Mouse (Mus musculus) liver, embryonic 12.5 days (tissue): ENCODE data around the gene Slc7a7. TPM values are rescaled to one million over a fixed set of nuclear protein-coding genes. Genes with fewer than 3 reads are reported as not detected.

Source experiments
- ATAC-seq: fragments of 200-750 bp; cut with Nextera tagmentation; 2 replicates; pipeline ENCODE4 v1.8.0; 2017; ENCODE audit warnings: moderate number of reproducible peaks, mild to moderate bottlenecking, moderate library complexity
- H3K27ac ChIP-seq: fragments of 300-500 bp; sonication (generic); 2 replicates; pipeline ENCODE4 v1.5.1; 2016; ENCODE audit warnings: mild to moderate bottlenecking
- H3K27me3 ChIP-seq: fragments of 300-500 bp; sonication (generic); replicated peaks from 2 replicates; pipeline ENCODE4 v1.6.1; 2016; ENCODE audit warnings: mild to moderate bottlenecking, moderate library complexity
- H3K36me3 ChIP-seq: fragments of 300-500 bp; sonication (generic); 2 replicates; pipeline ENCODE4 v1.6.1; 2016; ENCODE audit warnings: mild to moderate bottlenecking, moderate library complexity
- H3K4me1 ChIP-seq: fragments of 300-500 bp; sonication (generic); 2 replicates; pipeline ENCODE4 v1.6.1; 2016
- H3K4me2 ChIP-seq: fragments of 300-500 bp; sonication (generic); 2 replicates; pipeline ENCODE4 v1.6.1; 2016; ENCODE audit warnings: mild to moderate bottlenecking, moderate library complexity
- H3K4me3 ChIP-seq: fragments of 300-500 bp; sonication (generic); 2 replicates; pipeline ENCODE4 v1.5.1; 2016; ENCODE audit warnings: mild to moderate bottlenecking, moderate library complexity
- H3K9ac ChIP-seq: fragments of 300-500 bp; sonication (generic); 2 replicates; pipeline ENCODE4 v1.6.1; 2016; ENCODE audit warnings: mild to moderate bottlenecking, moderate library complexity
- H3K9me3 ChIP-seq: fragments of 300-500 bp; sonication (generic); replicated peaks from 2 replicates; pipeline ENCODE4 v1.6.1; 2016; ENCODE audit warnings: mild to moderate bottlenecking, moderate library complexity
- WGBS: fragments of 180-500 bp; shearing (Covaris S2); methylation state at CpG from one replicate; pipeline ENCODE4 v1.1.7; 2016; ENCODE audit not compliant: insufficient replicate concordance; 5-methylcytosine and 5-hydroxymethylcytosine counted together
- polyA plus RNA-seq: library from polyadenylated mRNA; unstranded; fragments of >200 nt; fragmentation: Nextera tagmentation; extraction: Ambion mirVana; gene quantifications from 2 replicates; pipeline ENCODE4 v1.2.1, GENCODE M21; 2016

Gene Slc7a7
- polyA plus RNA-seq, 1 experiment from 2014 or later = 8.4 TPM

DNA sequence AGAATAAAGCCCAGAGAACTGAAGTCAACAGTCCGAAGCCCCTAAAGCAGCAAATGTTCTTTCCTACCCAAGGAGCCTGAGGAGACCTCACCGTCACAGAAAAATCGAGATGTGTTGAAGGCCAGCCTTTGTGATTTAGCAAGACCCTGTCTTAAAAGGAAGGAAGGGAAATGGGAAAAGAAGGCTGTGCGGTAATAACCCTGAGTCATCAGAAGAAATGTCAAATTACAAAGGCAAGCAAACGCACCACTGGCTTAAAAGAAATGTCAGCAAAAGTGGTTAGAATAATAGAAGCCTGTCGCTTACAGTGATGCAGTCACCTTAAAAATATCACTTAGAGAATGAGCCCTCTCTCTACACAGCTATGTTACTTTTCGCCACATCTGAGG is 19.1 kb downstream of the Slc7a7 start:
- 0 out of 2 replicates have a peak, but pooled peaks cover 3% of the 10 kb centered on the region for H3K4me1 ChIP-seq
- H3K36me3 ChIP-seq = peaks cover 9% of the 10 kb centered on the region; the same call in 1 of the 2 replicates
- no peak overlapping the region for H3K27ac ChIP-seq
- H3K4me2 ChIP-seq = no peak overlapping the region
- no peaks in the 10 kb centered on the region for H3K9me3 ChIP-seq
- H3K4me3 ChIP-seq = no peak overlapping the region
- H3K9ac ChIP-seq = no peak overlapping the region
- no peak for ATAC-seq
- 60% methylated on average over 7 of the region's 7 CpGs for WGBS
- no peaks in the 10 kb centered on the region for H3K27me3 ChIP-seq

DNA sequence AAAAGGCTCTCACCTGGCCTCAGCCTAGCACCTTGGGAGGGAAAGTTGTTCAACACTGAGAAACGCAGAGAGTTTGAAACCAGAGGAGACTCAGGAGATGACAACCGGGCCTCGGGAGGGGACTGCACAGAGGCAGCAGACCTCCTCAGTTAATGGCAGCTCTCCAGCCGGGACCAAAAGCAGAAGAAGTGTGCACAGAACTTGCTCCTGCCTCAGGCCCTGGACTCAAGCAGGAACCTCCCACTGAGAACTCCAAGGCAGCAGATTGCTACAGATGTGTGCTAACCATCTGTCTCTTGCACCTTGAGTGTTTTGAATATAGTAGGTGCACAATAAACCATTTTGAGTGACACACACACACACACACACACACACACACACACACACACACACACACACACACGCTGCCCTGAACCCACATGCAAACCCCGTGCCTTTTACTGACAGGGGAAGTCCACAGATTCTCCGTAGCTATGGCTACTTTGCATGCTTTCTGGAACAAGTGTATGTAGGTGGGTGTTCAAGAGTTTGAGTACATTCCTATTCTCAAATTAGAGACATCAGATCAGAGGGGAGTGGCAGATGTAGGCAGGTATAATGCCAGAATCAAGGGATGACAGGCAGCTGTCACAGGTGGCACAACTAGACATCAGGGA is 19.6 kb downstream of the Slc7a7 start:
- Histone ChIP-seq H3K9me3 (no peaks in the 10 kb centered on the region), H3K9ac (no peak overlapping the region), H3K4me3 (no peak overlapping the region), H3K36me3 (peaks cover 9% of the 10 kb centered on the region; the same call in 1 of the 2 replicates), H3K27ac (no peak overlapping the region), H3K4me1 (0 out of 2 replicates have a peak, but pooled peaks cover 3% of the 10 kb centered on the region), H3K27me3 (no peaks in the 10 kb centered on the region), H3K4me2 (no peak overlapping the region)
- 71% methylated on average over 7 of the region's 7 CpGs for WGBS
- ATAC-seq = no peak

DNA sequence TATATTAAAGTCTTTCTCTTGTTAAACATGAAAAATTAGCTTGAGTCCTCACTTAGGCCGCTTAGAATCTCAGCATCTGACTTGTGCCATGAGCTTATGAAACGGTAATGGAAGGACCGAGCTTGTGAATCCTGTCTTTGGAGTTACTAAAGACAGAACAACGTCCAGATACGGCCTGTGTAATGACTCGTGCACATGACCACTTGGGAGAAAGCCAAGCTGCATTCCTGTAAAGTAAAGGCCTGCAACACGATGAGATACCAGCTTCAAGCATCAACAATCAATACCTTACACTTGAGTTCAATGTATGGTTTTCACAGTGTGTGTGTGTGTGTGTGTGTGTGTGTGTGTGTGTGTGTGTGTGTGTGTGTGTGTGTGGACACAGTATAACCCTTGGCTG is 20.9 kb downstream of the Slc7a7 start:
- WGBS = 69% methylated on average over 7 of the region's 7 CpGs
- H3K4me3 ChIP-seq = no peak overlapping the region
- H3K9me3 ChIP-seq = no peaks in the 10 kb centered on the region
- H3K4me2 ChIP-seq = no peak overlapping the region
- H3K27me3 ChIP-seq = no peaks in the 10 kb centered on the region
- no peak overlapping the region for H3K9ac ChIP-seq
- no peak for ATAC-seq
- H3K4me1 ChIP-seq = 0 out of 2 replicates have a peak, but pooled peaks cover 3% of the 10 kb centered on the region
- peaks cover 9% of the 10 kb centered on the region; the same call in 1 of the 2 replicates for H3K36me3 ChIP-seq
- H3K27ac ChIP-seq = no peak overlapping the region

DNA sequence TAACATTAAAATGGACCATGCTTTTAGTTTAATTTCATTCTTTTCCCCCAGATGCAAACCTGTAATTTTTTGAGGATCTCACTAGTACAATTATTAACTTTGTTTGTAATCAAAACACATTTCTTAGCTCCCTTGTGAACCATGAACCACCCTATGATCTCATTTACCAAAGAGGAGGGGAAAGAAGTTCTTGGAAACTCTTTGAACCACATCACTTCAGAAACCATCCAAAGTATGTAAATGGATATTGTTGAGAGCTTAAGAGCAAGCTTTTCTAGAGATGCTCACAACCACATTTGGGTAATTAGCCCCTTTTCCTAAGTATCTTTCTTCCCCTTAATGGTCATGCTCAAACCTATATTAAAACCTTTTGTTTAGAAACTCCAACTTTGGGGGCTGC is 23.3 kb downstream of the Slc7a7 start:
- Histone ChIP-seq H3K9ac (no peak overlapping the region), H3K4me3 (no peak overlapping the region), H3K27me3 (no peaks in the 10 kb centered on the region), H3K36me3 (peaks cover 9% of the 10 kb centered on the region; the same call in 1 of the 2 replicates), H3K27ac (no peak overlapping the region), H3K4me2 (no peak overlapping the region), H3K4me1 (0 out of 2 replicates have a peak, but pooled peaks cover 3% of the 10 kb centered on the region), H3K9me3 (no peaks in the 10 kb centered on the region)
- ATAC-seq = no peak

DNA sequence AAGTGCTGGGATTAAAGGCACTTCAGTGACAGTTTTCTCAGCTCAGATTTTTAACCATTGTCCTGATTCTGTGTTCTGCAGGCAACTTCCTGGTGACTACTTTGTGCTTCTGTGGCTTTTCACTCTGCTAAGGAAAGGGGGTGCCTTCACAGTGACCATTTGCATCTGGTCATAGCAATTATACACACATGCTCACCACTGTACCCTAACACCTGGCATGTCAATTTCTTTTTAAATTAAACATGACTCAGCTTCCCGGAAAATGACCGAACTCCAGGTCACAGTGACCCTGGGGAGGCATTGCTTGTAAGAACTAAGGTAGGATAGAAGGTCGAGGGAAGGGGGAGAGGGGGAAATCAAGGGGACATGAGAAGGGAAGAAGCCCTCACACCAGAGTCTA is 23.8 kb downstream of the Slc7a7 start:
- Histone ChIP-seq H3K36me3 (peaks cover 9% of the 10 kb centered on the region; the same call in 1 of the 2 replicates), H3K4me1 (no peaks in the 10 kb centered on the region), H3K9ac (no peak overlapping the region), H3K27ac (no peak overlapping the region), H3K4me2 (no peak overlapping the region), H3K27me3 (no peaks in the 10 kb centered on the region), H3K9me3 (no peaks in the 10 kb centered on the region), H3K4me3 (no peak overlapping the region)
- 73% methylated on average over 3 of the region's 3 CpGs for WGBS
- no peak for ATAC-seq

DNA sequence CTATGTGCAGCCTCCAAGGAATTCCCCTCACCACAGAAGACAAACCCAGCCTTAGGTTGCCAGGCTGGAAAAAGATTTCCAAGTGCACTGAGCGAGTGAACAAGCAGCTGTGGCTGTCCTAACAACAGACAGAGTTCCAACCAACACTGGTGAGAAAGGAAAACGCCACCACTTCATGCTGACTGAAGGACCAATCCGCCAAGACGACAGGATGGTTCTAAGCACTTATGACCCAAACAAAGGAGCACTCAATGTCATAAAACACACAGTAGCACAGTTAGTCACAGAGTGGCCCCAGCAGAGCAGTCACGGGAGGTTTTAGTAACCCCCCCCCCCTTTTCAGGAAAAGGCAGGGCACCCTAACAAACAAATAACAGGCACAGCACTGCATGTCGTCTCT is 26.7 kb downstream of the Slc7a7 start:
- Histone ChIP-seq H3K4me3 (no peak overlapping the region), H3K27ac (no peak overlapping the region), H3K4me1 (no peaks in the 10 kb centered on the region), H3K9ac (no peak overlapping the region), H3K4me2 (no peak overlapping the region), H3K9me3 (no peaks in the 10 kb centered on the region), H3K27me3 (no peaks in the 10 kb centered on the region), H3K36me3 (peaks cover 8% of the 10 kb centered on the region; the same call in 1 of the 2 replicates)
- no peak for ATAC-seq
- WGBS = 59% methylated on average over 6 of the region's 6 CpGs

DNA sequence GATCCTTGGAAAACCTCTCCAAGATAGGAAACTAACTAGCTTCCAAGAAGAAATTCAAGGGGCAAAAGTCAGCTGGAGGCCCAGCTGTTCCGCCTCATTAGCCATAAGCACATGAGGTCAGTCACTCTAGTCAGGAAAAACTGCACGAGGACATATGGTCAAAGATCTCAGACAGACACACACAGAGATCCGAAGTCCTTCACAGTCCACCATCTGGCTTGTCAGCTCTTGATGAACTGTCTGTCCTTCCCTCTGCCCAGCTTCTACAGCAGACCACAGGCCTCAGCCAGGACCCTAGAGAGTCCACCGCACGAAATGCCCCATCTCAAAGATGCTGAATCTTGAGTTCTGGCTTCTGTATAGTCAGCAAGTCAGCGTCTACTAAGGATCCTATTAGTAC is 30.0 kb downstream of the Slc7a7 start:
- H3K36me3 ChIP-seq = 0 out of 2 replicates have a peak, but pooled peaks cover 3% of the 10 kb centered on the region
- H3K4me1 ChIP-seq = peaks cover 22% of the 10 kb centered on the region
- no peak overlapping the region for H3K4me2 ChIP-seq
- H3K27ac ChIP-seq = no peak overlapping the region
- 73% methylated on average over 6 of the region's 6 CpGs for whole genome bisulfite sequencing
- no peak for ATAC-seq
- no peaks in the 10 kb centered on the region for H3K9me3 ChIP-seq
- H3K4me3 ChIP-seq = no peak overlapping the region
- no peaks in the 10 kb centered on the region for H3K27me3 ChIP-seq
- no peak overlapping the region for H3K9ac ChIP-seq

DNA sequence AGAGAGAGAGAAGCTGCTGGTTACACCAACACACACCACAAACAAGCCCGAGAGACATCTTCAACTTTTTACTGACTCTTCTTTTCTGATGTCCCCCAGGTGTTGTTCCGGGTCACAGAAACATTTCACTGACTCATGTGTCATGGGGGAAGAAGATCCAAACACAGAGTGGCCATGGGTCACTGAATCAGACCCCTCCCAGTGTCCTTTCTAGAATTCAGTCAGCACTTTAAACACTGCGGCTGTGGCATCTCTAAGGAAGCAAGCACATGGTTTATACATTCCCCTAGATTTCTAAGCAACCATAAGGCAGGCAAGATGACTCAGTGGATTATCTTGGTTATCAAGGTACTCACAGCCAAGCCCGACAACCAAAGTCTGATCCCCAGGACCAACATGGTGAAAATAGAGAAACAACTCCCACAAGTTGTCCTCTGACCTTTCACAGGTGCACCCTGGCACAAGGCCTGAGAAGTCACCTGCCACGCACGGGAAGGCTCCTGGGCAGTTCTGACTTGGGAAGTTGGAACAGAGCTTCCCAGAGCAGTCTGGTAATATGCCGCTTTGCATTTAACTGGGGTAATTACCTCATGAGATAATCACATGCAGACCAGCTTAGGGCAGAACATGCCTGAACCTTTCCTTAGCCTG is 31.5 kb downstream of the Slc7a7 start:
- no peaks in the 10 kb centered on the region for H3K27me3 ChIP-seq
- no peak overlapping the region for H3K4me3 ChIP-seq
- H3K27ac ChIP-seq = no peak overlapping the region
- peaks cover 28% of the 10 kb centered on the region for H3K4me1 ChIP-seq
- whole genome bisulfite sequencing = 71% methylated on average over 7 of the region's 7 CpGs
- H3K36me3 ChIP-seq = 0 out of 2 replicates have a peak, but pooled peaks cover 3% of the 10 kb centered on the region
- no peak overlapping the region for H3K4me2 ChIP-seq
- ATAC-seq = no peak
- H3K9ac ChIP-seq = no peak overlapping the region
- no peaks in the 10 kb centered on the region for H3K9me3 ChIP-seq

DNA sequence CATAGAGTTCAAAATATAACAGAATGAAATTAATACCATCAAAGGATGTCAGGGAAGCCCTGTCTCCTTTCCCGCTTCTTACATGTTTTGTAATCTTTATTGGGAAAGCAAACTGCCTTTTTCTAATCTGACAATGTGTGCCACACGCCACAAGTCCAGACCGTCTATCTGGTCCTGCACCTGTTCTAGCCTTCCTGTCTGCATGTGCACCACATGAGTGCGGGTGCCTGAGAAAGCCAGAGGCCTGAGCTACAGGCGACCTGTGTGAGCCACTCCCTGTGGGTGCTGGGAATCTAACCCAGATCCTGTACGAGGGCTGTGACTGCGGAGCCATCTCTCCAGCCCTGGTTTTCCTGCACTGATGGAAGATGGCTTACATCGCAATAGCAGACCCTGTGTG is 33.2 kb downstream of the Slc7a7 start:
- Histone ChIP-seq H3K4me3 (no peak overlapping the region), H3K27ac (no peak overlapping the region), H3K36me3 (0 out of 2 replicates have a peak, but pooled peaks cover 3% of the 10 kb centered on the region), H3K9ac (no peak overlapping the region), H3K9me3 (no peaks in the 10 kb centered on the region), H3K27me3 (no peaks in the 10 kb centered on the region), H3K4me1 (peaks cover 31% of the 10 kb centered on the region), H3K4me2 (no peak overlapping the region)
- 57% methylated on average over 8 of the region's 8 CpGs for WGBS
- peak; percentile 53; the same call in 1 of the 2 replicates for ATAC-seq

DNA sequence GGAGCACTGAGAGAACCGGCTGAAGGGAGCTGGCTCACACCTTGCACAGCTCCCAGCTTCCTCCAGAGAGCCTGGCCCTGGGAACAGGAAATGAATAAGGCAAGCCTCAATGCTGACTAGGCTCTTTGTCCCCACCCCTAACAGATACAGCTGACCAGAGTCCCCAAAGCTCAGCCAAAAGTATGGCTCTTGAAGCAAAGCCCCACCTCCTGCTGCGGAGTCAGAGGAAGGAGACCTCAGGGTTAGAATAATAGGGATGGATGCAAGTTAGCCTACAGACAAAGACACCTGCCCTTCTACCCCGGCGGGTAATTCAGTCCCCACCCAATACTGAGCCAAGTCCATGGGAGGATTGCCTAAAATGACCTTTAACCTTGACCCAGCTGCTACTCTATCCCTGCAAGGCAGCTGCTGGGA is 34.2 kb downstream of the Slc7a7 start:
- 30% methylated on average over 4 of the region's 4 CpGs for WGBS
- Histone ChIP-seq H3K4me2 (no peak overlapping the region), H3K4me3 (no peak overlapping the region), H3K9ac (no peak overlapping the region), H3K27me3 (no peaks in the 10 kb centered on the region), H3K27ac (peak overlapping the region; percentile 31; the same call in 1 of the 2 replicates), H3K4me1 (peaks cover 31% of the 10 kb centered on the region), H3K36me3 (0 out of 2 replicates have a peak, but pooled peaks cover 3% of the 10 kb centered on the region), H3K9me3 (no peaks in the 10 kb centered on the region)
- ATAC-seq = peak; percentile 47

DNA sequence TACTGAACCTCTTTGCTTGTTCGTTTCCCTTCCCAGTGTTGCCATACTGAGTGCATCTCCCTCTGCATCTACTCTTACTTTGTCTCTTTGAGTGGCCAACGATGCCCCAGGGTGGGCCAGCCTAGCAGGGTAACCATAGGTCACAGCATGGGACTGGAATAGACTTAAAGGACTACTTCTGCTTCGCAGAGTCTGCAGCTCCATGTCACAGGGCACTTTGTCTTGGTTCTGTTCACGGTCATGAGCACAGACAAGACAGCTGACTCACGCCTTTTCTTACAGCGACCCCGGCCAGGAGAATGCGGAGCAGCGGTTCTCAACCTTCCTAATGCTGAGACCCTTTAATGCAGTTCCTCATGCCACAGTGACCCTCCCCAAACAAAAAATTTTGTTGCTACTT is 34.9 kb downstream of the Slc7a7 start:
- Histone ChIP-seq H3K9ac (no peak overlapping the region), H3K4me2 (no peak overlapping the region), H3K4me1 (peaks cover 31% of the 10 kb centered on the region), H3K36me3 (0 out of 2 replicates have a peak, but pooled peaks cover 3% of the 10 kb centered on the region), H3K27ac (no peak overlapping the region), H3K9me3 (no peaks in the 10 kb centered on the region), H3K27me3 (no peaks in the 10 kb centered on the region), H3K4me3 (no peak overlapping the region)
- no peak for ATAC-seq
- 60% methylated on average over 9 of the region's 9 CpGs for WGBS

DNA sequence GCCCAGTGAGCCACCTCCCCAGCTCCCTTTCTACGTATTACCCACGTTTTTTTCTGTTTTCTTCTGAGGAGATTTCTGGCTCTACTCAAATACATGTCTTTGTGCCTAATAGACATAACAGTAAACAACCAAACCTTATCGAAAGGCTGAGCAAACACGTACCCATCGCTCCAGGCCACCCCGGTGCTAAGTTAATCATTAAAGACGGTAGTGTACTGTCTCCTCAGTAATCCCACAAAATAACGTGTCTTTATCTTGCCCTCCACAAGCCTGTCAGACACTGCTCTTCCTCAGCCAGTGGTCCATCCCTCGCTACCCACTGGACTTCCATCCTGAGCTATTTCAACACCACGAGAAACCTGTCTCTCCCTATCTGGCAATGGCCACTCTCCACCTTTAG is 35.8 kb downstream of the Slc7a7 start:
- Histone ChIP-seq H3K4me3 (no peak overlapping the region), H3K9ac (no peak overlapping the region), H3K9me3 (no peaks in the 10 kb centered on the region), H3K27ac (no peak overlapping the region; the same call in 1 of the 2 replicates), H3K36me3 (0 out of 2 replicates have a peak, but pooled peaks cover 3% of the 10 kb centered on the region), H3K4me1 (peaks cover 31% of the 10 kb centered on the region), H3K27me3 (no peaks in the 10 kb centered on the region), H3K4me2 (peak overlapping the region; percentile 8; the same call in 1 of the 2 replicates)
- no peak for ATAC-seq
- 62% methylated on average over 10 of the region's 10 CpGs for whole genome bisulfite sequencing
